Mouse (Mus musculus): ENCODE data around the gene Gpr84.
A peak's percentile ranks its signal among the peaks of the same experiment; 100 is the strongest.

Gene Gpr84

DNA sequence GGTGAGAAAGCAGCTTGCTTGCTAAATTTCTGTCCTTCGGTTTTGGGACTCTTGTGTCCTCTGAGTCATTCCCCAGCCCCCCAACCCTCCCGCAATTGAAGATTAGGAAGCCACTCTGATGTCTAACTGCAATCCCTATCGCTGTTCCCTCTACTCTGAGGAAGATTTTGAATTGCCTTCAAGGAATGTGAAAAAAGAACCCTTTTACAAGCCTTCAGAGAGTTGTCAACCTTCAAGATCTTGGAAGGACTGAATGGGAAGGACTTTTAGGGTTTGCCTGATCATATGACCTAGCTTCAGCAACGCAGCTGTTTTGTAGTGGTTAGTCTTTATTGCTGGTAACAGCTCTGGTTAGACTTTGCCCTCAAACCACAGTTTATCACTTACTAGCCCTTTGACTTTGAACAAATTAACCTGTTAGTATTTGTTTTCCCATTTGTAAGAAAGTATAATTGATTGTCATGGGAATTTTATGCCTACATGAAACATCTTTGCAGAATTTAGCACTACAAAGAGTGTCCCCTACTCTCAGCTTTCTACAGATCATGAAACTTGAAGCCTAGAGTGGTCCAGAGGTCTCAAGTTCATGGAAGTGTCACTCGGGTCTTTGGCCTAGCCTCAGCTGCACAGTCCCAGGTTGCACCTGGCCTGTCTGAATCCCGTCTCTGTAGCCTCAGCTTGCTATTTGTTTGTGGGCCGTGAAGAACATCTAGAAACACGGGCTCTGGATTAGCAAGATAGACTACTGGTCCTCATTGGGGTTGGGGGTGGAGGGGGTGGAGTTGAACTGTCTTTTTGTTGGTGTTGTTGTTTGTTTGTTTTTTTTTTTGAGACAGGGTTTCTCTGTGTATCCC, 4.4 kb downstream of the Gpr84 start:
- DNase-seq (ENCODE audit: low read depth, low spot score), result no peak

DNA sequence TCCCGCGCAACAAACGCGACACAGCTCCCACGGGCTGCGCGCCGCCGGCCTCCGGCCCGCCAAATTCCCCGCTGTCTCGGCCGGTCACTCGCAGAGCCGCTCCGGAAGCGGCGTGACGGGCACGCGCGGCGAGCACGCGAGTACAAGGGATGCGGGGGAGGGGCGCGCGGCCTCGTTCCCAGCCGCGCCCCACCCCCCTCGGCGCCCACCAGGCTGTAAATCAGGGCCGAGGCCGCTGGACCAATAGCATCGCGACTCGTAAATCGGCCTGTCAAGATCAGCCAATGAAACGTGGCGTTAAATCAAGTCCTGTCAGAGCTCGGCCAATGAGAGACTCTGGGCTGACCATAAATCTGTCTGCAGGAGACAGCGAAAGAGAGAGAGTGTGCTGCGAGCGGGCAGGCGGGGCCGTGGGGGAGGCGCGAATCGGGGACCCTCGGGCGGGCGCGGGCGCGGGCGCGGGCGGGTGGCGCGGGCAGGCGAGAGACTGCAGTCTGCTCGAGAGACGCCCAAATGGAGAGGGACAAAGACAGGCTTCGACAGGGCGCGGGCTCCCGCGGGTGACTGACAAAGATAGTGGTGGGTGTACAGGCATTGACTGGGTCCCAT, 5.2 kb downstream of the Gpr84 start:
- DNase-seq (ENCODE audit: low read depth, low spot score), result peak; percentile 98

DNA sequence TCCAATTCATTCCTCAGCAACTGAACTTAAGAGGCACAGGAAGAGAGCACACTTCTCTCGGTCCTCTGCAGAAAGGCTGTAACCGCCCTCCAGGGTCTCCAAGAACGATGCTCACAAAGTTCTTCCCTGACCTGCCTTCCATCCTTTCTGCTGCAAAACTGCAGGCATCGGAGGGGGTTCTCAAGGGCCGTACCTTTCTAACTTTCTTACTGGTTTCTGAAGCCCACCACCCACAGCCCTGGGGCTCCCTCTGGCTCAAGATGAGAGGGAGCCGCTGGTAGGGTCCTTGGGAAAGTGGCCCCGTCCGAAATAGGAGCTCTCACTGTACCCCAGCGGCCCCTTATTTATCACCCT, 5.8 kb downstream of the Gpr84 start:
- DNase-seq (ENCODE audit: low read depth, low spot score), result no peak

DNA sequence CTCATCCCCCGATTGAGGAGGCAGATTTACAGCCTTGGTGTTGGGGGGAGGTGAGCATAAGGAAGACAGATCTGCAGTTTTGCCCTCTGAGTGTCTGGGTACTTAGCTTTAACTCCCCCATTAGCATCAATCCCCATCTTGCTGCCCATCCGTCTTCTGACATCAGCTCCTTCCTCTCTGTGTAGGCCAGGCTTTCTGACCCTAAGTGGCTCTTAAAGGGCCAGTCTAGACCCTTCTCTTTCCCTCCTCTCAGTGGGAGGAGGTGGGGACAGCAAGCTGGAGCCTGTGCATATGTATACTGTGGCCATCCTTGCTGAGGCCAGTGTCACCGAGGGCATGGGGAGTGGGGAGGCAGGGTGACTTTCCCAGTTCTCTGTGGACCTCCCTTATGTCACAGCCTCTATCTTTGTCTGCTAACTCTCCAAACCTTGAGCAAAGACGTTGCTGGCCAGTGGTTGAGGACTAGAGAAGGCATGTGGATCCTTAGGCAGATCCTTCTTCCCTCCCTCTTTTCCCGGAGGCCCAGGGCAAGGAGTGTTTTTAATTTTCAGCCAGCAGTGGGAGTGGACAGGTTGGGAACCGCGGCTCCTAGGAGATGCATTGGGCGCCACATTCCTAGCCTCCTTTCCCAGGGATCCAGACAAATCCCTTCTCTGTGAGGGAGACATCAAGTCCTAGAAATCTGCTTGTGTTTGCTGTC, 6.3 kb downstream of the Gpr84 start:
- no peak for DNase-seq (ENCODE audit: low read depth, low spot score)

DNA sequence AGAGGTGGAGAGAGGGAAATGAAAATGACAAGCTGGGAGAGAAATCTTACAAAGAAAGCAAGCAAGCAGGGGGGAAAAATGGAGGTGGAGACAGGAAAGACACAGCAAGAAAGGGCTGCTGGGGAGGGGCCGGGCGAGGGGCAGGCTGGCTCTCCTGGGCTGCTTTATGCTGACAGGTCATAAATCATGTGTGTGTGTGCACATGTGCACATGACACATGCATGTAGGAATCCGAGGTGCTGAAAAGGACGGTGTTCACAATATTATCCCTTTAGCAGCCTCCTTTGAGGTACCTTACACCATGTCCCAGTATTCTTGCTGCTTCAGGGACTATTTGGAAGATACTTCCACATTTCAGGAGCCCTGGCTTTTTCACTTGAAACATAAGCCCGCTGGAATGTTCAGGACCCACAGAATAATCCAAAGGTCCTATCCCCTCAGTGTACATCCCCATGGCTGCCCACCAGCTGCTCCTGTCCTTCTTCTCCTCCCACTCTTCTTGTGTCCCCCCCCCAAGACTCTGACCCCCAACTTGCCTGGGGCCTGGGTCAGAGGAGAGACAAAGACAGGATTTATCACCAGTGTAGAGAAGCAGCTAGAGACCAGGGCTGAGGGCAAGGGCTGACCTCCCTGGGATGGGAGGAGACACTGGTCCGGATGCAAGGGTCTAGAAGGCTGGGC, 7.9 kb downstream of the Gpr84 start:
- DNase-seq (ENCODE audit: low read depth, low spot score), result no peak

DNA sequence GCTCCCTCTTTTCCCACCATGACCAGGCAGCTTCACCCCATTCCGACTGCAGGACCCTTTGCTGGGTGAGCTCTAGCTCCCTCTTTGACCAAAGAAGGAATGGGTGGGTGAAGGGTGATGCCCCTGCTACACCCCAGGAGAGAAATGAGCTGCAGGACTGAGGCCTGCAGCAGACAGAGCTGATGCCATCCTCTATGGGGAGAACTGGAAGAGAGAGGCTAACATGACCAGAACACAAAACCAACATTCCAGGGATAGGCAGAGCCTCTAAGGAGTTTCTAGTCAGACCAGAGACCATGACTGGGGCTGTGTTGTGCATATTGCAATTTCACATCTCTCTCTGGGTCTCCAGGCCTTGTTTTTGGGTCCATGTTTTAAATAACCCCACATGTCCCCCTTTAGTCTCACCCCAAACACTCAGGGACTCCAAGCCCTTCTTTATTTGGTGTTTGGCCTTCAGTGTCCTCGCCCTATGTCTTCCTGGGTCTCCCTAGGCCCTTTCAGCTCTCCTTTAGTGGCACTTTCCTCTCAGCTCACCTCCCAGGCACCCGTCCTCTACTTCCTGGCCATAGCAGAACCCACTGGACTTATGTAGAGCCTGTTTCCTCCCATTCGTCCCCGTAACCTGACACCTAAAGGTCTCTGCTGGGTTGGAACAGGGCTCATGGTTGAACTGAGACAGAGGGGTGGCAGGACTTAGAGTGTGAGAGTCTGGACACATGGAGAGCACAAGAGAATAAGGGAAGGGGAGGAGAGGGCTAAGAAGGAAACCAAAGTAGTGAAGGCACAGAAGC, 8.7 kb downstream of the Gpr84 start:
- DNase-seq (ENCODE audit: low read depth, low spot score), result no peak

DNA sequence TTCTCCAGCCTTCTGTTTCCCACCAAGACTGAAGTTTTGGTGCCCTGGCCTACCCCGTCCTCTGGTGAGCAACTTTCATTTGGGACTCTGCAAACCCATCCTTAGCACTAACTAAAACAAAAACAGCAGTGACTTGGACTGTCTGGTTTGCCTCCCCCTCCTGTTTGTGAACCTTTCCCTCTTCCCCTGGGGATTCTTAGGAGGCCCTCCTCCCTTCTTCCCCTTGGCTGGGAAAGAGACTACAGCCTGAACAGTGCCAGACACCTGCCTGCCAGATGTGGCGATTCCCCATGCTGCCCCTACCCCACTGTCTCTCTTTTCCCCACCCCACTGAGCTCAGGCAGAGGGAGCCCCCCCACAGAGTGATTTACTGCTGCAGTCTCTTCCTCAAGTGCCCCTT, 9.4 kb downstream of the Gpr84 start:
- no peak for DNase-seq (ENCODE audit: low read depth, low spot score)

DNA sequence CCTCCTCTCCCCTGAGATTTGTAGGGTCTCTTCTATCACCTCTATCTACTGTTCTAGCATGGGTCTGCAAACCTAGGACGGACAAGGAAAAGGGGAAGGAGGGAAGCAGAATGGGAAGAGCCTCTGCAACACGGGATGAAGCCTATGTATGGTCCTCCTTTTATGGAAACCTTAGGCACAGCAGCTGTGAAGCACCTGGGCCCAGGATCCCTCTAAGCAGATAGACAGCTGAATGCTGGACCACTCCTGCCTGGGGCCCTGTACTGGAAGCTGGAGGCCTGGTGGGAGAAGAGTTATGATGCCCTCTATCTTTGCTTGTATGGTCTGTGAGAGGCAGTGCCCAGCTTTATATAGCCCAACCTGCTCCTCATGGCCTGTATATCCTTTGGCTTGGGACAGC, 9.9 kb downstream of the Gpr84 start:
- DNase-seq (ENCODE audit: low read depth, low spot score), result no peak

DNA sequence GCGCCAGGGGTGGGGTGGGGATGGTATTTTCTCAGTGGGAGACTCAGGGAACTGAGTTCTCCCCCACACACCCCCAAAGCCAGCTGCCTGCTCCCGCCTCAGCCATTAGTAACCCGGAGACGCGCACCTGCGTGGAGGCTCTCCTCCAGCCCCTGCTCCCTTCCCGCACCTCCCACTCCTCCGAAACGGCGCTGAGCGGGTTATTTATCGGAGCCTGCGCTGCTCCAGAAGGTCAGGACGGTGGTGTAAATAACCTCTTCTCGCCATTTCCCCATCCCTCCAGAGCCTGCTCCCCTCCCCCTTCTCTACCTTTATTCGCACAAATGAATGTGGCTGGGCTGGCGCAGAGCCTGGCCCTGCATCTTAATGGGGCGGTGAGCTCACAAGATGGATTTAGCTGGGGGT, 10.3 kb downstream of the Gpr84 start:
- no peak for DNase-seq (ENCODE audit: low read depth, low spot score)

DNA sequence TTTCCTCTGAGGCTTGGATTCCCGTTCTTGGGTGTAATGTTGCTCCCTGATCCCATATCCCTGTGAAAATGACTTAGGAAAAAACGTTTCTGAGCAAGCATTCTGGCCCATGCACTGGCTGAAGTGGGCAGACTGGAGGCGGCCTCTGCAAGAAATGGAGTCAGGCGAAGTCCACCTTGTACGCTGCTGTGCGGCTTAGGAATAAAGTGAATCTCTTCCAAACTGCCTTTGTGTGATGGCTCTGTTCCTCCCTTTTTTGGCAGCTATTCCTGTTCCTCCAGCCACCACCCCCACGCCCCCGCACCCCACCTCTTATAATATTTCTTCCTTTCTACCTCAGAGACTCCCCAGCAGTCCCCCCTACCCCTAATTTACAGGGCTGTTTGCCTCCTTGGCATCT, 10.8 kb downstream of the Gpr84 start:
- no peak for DNase-seq (ENCODE audit: low read depth, low spot score)

DNA sequence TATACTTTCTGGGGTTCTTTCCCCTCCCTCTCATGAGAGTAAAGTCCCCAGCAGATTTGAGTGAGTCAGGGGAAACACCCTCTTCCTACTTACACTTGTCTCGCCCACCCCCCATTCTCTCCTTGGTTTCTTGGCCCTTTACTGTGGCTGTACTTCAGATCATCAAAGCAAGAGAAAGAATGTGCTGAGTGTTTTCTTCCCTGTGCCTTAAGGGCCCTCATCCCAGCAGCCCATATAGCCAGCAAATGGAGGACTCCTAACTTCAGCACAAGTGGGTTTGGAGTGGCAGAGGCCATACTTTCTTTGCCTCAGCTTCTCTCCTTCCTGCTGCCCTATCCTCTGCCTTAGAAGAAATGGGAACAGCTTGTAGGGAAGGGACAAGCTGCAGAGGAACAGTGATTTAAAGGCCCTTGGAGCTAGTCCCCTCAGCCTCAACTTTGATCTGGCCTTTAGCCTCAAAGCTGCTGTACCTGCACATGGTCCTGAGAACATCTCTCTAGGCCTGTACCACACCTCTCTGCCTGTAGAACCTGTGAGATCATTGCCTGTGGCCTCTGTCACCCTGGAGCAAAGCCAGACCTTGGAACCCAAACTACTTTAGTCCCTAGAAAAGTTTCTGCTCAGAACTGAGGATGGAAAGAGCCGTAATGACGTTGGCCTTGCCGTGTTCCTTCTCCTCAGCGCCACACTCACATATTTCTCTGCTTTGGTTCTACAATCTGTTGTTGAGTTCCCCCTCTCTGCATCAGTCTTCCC, 11.4 kb downstream of the Gpr84 start:
- no peak for DNase-seq (ENCODE audit: low read depth, low spot score)

DNA sequence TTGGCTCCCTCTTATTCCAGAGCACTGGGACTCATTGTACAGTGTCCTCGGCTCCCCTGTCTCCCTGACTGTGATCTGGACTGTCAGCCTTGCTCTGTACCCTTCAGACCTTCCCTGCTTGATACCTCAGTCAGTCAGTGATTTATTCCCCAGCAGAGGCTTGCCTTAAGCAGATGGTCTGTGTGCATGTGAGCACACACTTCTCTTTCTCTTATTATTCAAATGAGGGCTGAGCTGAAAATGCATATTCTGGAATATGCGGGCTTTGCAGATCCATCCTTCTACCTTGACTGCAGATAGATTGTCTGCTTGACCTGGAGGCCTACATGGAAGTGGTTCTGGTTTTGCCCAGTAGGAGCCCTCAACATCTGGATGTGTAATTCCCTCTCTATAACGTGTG, 12.4 kb downstream of the Gpr84 start:
- DNase-seq (ENCODE audit: low read depth, low spot score), result no peak

DNA sequence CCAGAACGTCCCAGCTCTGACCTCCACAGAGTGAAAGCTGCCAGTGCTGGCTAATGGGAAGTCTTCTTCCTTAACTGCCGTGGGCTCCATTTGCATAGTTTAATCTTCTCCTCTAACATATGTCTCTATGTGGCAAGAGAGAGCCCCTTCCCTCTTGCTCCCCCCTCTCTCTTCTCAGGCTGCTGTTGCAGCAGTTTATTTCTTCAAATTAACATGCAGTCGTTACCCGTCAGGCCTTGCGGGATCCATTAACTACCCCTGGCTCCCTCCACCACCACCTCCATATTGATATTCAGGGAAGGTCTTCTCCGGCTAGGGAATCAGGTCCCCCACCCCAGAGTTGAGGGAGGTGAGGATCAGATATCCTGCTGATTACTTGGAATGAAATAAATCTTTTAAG, 13.1 kb downstream of the Gpr84 start:
- DNase-seq (ENCODE audit: low read depth, low spot score), result no peak

DNA sequence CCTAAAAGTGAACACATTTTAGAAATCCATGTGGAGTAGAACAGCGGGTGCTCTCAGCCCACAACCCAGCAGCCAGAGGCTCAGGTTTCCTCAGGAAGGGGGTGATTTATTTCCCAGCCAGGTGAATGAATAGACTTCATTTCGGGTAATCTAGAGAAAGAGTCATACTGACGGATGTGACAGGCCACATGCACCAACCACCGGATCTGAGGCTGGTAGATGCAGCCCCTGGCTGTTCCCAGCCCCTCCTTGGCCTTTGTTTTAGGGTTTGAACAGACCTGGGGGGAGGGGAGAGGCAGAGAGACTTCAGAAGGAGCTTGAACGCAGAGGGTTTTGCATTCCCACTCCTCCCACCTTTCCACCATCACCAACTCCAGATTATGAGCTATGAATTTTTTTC, 14.6 kb downstream of the Gpr84 start:
- no peak for DNase-seq (ENCODE audit: low read depth, low spot score)

DNA sequence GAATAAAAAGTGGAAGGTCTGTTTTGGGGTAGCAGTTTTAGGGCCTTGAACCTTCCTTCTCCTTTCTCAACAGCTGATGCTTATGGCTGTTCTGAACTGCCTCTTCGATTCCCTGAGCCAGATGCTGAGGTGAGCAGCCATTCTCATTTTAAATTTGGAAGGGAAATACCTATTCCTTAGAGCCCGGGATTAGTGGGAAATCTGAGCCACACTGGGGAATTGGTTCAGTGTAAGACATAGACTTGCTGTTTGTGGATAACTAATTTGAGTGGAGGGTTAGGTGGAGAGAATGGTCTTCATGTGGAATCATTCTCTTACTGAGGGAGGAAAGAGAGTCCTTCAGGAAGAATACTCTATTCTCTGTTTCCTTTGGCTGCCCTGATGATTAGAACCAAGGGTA, 15.8 kb downstream of the Gpr84 start:
- no peak for DNase-seq (ENCODE audit: low read depth, low spot score)

DNA sequence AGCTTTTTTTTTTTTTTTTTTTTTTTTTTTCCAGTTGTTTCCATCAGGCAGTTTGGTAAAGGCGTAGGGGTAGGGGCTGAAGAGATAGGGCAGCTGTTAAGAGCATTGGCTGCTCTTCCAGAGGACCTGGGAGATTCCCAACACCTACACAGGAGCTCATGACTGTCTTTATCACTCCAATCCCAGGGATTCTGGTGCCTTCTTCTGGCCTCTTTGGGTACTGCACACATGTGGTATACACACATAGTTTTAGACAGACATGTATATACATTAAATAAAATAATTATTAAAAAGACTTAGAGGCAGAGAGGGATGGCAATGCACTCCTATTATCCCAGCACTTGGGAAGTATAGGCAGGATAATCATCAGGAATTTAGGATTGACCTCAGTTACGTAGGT, 17.0 kb downstream of the Gpr84 start:
- no peak for DNase-seq (ENCODE audit: low read depth, low spot score)

DNA sequence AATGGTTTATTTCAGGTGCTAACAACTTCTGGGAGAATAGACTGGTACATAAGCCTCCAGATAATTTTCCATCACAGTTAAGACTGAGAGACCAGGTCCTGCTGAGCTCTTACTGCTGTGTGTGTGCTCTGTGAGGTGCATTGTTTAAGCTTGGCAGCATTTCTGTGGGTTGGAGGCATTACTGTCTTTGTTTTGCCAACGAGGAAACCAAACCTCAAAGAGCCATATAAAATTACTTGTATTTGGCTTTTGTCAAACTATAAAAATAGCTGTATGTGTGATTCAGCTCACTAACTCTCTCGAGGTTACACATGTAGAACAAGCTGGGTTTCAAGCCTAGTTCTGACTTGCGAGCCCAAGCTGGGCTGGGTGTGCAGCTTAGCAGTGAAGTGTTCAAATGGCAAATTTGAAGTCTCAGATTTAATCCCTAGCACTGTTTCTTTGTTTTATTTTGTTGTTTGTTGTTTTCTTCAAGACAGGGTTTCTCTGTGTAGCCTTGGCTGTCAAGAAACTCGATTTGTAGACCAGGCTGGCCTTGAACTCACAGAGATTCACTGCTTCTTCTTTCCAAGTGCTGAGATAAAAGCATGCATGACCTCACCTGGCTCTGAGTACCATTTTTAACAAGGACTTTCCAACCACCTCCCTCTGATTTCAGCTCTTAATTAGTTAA, 17.6 kb downstream of the Gpr84 start:
- no peak for DNase-seq (ENCODE audit: low read depth, low spot score)

DNA sequence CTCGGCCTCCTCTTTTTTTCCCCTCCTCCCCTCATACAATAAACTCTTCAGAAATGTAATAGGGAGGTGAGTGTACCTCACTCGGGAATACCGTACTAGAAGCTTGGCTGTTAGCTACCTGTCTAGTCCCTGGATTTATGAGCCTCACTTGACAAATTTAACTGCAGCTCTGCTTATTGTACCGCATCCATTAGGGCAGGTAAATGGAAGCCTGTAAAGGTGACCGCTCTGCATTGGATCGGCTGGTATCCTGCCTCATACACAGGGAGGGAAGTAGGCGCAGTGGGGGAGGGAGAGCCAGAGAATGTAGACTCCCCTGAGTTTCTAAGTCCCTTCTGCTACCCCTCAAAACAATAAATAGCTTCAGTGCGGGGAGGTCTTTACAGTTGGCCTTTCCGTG, 19.6 kb downstream of the Gpr84 start:
- no peak for DNase-seq (ENCODE audit: low read depth, low spot score)

DNA sequence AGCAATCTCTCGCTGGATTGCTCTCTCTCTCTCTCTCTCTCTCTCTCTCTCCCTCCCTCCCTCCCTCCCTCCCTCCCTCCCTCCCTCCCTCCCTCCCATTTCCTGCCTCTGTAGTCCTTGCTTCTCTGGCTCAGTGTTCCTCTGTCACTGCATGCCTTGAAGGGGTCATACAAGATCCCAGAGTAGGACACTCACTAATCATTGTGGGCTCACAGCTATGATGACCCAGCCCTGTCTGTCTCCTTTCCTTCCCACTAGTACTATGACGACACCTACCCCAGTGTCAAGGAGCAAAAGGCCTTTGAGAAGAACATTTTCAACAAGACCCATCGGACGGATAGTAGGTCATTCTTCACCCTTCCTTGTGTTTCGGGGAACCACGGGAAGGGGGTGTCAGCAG, 20.0 kb downstream of the Gpr84 start:
- no peak for DNase-seq (ENCODE audit: low read depth, low spot score)

DNA sequence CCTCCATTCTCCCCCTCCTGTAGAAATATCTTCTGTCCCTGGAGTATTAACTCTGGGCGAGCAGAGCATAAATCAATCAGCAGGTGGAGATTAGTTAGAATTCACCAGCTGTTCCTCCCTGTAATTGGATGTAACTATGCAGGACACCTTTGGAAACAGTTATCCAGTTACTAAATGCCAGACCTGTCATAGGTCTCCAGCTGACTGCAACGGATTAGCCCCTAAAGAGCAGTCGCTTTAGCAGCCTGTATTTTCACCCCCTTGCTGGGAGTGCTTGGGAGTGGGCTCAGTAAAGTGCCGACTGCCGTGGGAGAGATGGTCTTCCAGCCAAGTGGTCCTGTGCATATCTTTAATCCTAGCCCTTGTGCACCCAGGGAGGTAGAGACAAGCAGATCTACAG, 20.8 kb downstream of the Gpr84 start:
- no peak for DNase-seq (ENCODE audit: low read depth, low spot score)

Measured in skeletal muscle tissue, adult 2 months (tissue).